Mouse (Mus musculus): Measurements from ENCODE around the gene Spaca9.

Spaca9 gene

DNA sequence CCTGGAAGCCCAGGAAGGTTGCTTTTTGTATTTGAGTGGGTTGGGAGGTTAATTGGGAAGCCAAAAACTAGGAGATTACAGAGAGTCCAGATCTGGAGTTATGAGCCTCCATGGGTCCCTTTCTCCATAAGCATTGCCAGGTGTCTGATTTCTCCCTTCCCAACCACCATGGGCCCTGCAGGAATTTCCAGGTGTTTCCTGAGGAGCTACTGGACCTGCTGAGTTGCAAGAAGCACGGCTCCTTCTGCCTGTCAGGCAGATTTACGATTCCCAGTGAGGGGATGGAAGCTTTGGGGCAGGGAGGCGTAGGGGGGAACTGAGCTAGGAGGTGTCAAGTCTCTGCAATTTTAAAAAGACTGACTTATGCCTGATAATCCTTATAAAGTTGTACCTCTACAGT, 33.7 kb downstream of the Spaca9 start:
- DNase-seq (ENCODE audit: low spot score in 2 of 2) = no peak

- DNase-seq (ENCODE audit: low spot score in 2 of 2) = no peak
Observed at GRCm38 (mm10) chr2:28662891-28663290, 36.6 kb downstream of the Spaca9 start.

DNA sequence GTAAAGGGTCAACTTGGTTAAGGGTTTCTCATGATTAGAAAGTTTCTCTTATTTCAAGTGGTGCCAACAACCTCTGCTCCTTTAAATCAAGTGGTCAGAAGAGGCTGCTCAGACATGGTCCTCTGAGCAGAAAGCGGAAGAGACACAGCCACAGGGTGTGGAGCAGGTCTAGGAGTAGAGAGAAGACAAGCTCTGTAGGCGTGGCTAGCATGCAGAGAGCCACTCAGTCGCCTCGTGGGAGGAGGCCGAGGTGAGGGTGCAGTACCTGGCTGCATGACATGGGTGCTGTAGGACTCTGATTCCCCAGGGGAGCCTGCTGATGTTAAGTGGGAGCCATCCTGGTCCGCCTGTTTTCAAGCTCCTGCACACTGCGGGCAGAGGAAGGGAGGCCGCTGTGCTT, 43.3 kb downstream of the Spaca9 start:
- no peak for DNase-seq (ENCODE audit: low spot score in 2 of 2)

DNA sequence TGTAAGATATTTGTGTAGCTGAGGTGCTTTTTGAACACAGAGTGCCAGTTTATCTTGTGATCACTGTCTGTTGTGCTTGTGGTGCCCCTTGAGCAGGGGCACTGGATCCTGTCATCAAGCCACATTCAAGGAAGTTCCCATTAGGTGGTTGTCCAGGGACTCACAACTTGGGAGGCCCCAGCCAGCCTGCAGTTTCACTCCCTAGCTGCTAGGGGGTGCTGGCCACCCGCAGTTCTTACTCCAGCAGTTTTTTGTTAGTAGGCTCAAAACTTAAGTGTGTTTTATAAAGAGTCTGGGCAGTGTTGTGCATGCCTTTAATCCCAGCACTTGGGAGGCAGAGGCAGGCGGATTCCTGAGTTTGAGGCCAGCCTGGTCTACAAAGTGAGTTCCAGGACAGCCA, 45.2 kb downstream of the Spaca9 start:
- DNase-seq (ENCODE audit: low spot score in 2 of 2) = no peak

DNA sequence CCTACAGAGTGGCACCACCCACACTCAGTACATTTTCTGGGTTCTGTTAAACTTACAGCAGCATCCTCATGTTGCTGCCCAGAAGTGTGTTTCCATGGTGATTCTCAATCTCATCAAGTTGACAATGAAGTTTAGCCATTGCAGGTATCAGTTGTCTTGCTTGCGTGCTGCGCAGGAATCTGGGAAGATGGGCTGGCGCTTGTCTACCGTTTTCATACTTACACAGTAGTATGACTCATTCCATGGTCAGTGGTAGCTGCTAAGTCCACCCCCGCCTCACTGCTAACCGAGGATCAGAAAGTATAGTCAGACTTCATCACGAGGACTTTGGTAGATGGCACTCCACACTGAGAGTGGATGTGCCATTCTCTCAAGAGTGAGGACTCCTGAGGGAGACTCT, 46.2 kb downstream of the Spaca9 start:
- DNase-seq (ENCODE audit: low spot score in 2 of 2) = peak; percentile 42 to 70

- no peak for DNase-seq (ENCODE audit: low spot score in 2 of 2)
Observed at GRCm38 (mm10) chr2:28650526-28650925, 49.0 kb downstream of the Spaca9 start.

DNA sequence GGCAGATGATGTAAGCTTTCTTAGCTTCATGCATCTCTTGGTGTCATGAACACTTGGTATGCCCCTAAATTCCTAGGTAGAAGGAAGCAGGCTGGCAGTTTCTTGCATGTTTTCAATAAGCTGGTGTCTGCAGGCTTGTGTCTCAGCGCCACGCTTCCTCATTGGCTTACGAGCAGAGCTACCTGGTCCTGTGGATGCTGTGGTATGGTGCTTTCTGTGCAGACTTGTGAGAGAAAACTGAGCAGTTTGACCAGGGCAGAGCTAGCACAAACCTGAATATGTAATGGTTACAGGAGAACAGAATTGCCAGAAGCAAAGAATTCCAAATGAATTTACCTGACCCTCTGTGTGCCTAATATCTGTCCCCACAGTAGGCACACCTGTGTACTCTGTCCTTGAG, 56.4 kb downstream of the Spaca9 start:
- DNase-seq (ENCODE audit: low spot score in 2 of 2) = no peak
